Mouse (Mus musculus) testis, postnatal 10 days (tissue): ENCODE data around the gene Olfr281.
"Not testable (repeated sequence)": the region's sequence is repeated elsewhere in the genome, so short reads cannot be mapped to it uniquely, and the experiment has no call there.

Experiments
- DNase-seq: peaks from one replicate; pipeline ENCODE4 v3.0.0; 2021; ENCODE audit warnings: low spot score

The Olfr281 gene

GRCm38 (mm10) chr15:98452288-98452687 lies at the start of gene Olfr281:
TSS of gene Olfr281 (plus strand) at chr15:98452588.
- DNase-seq: no peak

GRCm38 (mm10) chr15:98408406-98409060 lies 43.9 kb upstream of the Olfr281 start:
- DNase-seq: peak; percentile 79

- DNase-seq: peak; percentile 45
Observed at GRCm38 (mm10) chr15:98409635-98410034, 42.8 kb upstream of the Olfr281 start.

DNA sequence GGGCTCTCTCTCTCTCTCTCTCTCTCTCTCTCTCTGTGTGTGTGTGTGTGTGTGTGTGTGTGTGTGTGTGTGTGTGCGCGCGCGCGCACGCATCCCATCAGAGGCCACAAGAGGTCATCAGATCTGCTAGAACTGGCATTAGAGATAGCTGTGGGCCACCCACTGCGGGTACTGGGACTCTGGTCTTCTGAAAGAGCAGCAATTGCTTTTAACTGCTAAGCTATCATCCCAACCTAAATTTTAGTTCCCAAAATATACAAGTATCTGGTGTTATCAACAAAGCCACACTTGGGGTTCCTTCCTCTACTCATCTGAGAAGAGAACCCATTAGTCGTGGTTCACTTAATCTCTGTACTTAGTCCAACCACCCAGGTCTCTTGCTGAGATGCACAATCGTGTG lies 42.1 kb upstream of the Olfr281 start:
- no peak for DNase-seq

DNA sequence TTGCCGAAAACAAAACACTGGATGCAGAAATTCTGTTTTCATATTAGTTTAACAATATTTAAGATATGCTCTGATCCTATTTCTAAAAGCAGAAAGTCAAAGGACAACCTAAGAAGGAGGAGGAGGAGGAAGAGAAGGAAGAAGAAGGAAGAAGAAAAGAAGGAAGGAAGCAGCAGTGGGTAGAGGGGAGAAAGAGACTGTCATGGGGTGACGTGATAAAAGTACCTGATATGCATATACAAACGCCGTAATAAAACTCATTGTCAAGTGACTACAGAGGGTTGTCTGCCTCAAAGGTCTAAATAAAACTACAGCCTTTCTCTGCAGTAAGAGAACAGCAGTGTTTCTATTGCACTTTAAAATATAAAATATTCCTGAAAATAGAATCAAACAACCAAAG lies 36.4 kb upstream of the Olfr281 start:
- DNase-seq: no peak

DNA sequence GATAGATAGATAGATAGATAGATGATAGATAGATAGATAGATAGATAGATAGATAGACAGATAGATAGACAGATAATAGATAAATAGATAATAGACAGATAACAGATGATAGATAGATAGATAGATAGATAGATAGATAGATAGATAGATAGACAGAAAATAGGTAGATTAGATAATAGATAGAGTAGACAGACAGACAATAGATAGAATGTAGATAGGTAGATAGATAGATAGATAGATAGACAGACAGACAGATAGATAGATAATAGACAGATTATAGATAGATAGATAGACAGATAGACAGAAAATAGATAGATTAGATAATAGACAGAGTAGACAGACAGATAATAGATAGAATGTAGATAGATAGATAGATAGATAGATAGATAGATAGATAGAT lies 35.6 kb upstream of the Olfr281 start:
- not testable (repeated sequence) for DNase-seq

DNA sequence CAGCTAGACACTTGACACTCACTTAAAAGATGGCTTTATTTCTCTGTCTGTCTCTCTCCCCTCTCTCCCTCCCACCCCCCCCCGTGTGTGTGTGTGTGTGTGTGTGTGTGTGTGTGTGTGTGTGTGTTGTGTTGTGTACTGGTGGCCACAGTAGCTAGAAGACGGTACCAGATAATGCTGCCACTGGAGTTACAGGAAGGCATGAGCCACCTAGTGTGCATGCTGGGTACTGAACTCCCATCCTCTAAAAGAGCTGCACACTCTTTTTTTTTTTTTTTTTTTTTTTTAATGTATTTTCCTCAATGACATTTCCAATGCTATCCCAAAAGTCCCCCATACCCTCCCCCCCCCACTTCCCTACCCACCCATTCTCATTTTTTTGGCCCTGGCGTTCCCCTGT lies 35.1 kb upstream of the Olfr281 start:
- DNase-seq: peak; percentile 46

DNA sequence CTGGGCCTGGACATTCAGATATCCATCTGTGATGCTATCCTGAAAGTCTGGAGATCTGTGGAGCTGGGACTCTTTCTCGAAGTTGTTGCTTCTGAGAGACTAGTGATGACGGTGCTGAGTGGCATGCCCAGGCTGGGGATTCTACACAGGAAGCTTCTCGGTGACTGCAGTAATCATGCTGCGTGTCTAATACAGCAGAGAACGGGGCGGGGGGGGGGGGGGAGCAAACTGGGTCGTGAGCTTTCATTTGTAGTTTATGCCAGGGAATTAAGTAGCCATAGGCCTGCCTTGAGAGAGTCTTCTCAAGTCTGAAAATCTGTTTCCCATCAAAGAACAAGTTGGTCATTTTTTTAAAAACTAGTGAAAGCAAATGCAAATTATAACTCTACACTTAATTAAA lies 34.3 kb upstream of the Olfr281 start:
- no peak for DNase-seq

DNA sequence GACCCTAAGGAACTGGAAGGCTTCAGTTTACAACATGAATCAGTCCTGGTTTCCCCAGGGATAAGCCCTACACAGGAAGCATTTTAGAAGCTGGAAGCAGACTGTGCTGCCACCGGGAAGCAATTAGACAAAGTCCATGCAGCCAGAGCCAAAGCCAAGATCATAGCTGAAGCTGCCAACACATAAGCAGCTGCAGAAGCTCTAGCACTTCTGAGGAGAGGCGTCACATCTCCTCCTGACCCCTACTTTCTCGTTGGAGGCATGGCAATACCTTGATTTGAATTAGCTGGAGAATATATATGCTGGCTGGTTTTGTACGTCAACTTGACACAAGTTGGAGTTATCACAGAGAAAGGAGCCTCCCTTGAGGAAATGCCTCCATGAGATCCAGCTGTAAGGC lies 31.5 kb upstream of the Olfr281 start:
- no peak for DNase-seq

GRCm38 (mm10) chr15:98424326-98424725 lies 28.1 kb upstream of the Olfr281 start:
- DNase-seq: no peak

DNA sequence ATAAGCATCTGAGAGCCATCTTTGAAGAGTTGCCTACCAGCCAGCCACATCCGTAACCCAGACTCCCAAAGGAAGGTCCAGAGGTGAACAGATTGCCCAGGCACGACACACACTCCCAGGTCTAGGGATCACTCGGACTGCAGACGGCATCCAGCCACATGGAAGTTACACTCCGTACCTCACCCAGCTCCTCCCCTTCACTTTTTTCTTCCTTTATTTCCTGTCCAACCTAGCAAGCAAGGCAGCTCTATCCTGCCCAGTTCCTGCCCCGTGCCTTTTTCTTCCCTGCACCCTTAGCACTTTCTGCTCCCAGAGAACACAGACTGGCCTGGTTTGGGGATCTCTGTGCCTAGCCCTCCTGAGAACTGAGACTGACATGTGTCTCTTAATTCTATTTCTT lies 27.6 kb upstream of the Olfr281 start:
- DNase-seq: no peak

- DNase-seq: no peak
Observed at GRCm38 (mm10) chr15:98425188-98425587, 27.2 kb upstream of the Olfr281 start.

- not testable (repeated sequence) for DNase-seq
Observed at GRCm38 (mm10) chr15:98430925-98431324, 21.5 kb upstream of the Olfr281 start, which contains the start of gene Olfr282. TSS of gene Olfr282 (plus strand) at chr15:98431225.

DNA sequence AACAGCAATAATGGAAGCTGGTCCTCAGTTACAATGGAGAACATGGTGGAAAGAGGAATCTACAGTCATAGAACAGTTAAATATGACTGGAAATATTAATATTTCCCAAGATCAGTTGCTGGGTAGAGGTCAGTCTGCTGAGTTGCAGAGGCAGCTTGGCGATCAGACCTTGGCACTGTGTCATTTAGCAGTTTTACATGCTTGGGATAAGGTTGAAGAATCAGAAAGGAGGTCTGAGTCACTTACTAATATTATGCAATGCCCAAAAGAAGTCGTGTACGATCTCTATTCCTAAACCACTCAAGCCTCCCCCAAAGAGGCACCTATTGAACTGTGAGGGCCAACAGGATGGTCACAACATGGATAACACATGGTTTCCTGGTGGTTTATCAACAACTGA lies 7.8 kb upstream of the Olfr281 start:
- no peak for DNase-seq

- no peak for DNase-seq
Observed at GRCm38 (mm10) chr15:98448521-98448920, 3.9 kb upstream of the Olfr281 start.

- DNase-seq: no peak
Observed at GRCm38 (mm10) chr15:98469596-98469995, 17.2 kb downstream of the Olfr281 start, which contains the start of gene OR5BS1P. TSS of gene OR5BS1P (plus strand) at chr15:98469896.

- no peak for DNase-seq
Observed at GRCm38 (mm10) chr15:98471539-98471938, 19.2 kb downstream of the Olfr281 start.

- no peak for DNase-seq
Observed at GRCm38 (mm10) chr15:98474958-98475357, 22.6 kb downstream of the Olfr281 start.

- DNase-seq: peak; percentile 82
Observed at GRCm38 (mm10) chr15:98475382-98475781, 23.0 kb downstream of the Olfr281 start.

- DNase-seq: no peak
Observed at GRCm38 (mm10) chr15:98476281-98476680, 23.9 kb downstream of the Olfr281 start.

DNA sequence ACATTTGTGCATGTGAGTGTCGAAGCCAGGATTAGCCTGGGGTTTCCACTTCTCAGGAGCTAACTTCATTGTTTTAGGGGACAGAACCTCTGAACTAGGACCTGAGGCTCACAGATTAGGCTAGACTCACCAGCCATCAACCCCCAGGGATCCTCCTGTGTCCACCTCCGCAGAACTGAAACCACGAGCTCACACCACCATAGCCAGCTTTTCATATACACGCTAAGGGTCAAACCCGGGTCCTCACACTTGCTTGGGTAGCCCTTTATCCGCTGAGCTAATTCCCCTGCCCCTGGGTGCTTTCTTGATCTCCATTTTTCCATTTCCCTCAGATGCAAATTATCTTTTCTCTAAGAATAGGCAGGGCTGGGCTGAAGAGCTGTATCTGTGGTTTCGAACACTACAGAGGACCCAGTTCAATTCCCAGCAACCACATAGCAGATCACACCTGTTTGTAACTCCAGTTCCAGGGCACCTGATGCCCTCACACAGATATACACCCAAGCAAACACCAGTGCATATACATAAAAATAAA lies 27.2 kb downstream of the Olfr281 start:
- DNase-seq: no peak

GRCm38 (mm10) chr15:98482701-98483100 lies 30.3 kb downstream of the Olfr281 start, which contains the start of gene Lalba:
TSS of gene Lalba (minus strand) at chr15:98482721.
- DNase-seq: no peak

DNA sequence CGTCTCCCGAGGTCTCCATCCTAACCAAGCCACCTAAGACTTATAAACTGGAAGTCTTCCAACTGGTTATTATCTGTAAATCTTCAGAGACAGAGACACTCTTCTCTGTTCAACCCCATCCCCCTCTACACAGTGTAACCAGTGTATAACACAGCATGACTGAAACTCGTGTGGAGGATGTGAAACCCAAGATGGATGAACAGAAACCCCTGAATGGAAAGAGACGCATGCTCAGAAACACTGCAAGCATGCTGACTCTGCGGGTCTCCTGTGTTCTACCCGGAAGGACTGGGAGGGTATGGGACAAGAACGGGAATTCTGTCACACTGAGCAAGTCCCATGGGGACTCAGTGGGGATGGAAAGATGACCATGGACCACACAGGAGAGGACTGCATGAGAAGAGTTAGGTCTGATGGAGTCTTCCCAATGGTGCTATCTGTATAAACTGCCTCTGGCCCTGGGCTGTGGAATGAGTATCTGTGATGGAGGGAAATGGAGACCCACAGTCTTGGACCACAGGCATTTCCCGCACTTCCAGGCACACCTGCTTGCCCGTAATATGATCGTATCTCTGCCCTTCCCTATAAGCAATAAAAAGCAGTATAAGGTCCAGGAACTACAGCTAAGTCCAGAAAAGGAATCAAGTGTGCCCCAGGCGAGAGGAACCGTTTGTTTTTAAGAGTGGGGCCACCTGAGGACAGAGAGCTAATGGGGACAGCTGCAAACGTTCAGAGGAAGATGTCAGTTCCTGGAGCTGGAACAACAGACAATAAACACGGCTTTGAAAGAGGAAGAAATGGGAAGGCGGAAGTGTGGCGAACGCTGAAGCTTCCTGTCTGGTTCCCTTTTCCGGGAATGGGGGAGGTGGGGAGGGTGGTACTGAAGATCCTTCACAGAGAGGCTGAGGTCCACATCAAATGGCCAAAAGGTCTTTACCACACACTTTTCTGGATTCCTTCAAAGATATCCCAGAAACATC lies 31.8 kb downstream of the Olfr281 start:
- DNase-seq: no peak
